Mouse (Mus musculus) mouse trophoblast stem cell (cell line): ENCODE data around the gene Fam20c.

Experiments
- in situ Hi-C, 2 experiments: fragments of 300-500 bp; cut with MseI, MboI; formaldehyde crosslinking; loops; 2 replicates in 1 of 2; 3 replicates in 1 of 2; pipeline ENCODE4 v1.15.1; 2025

The Fam20c gene

GRCm38 (mm10) chr5:138809767-138810166 is 55.5 kb downstream of the Fam20c start:
- in situ Hi-C loops: no loop called here

GRCm38 (mm10) chr5:138819780-138820179 is 65.5 kb downstream of the Fam20c start, which contains the start of gene Gm5294:
Gene Gm5294, plus strand, starts transcription at chr5:138820080.
- in situ Hi-C loops: no loop called here

GRCm38 (mm10) chr5:138820717-138821332 is 66.5 kb downstream of the Fam20c start:
- in situ Hi-C loops: no loop called here

- in situ Hi-C loops: no loop called here
Measured at GRCm38 (mm10) chr5:138825090-138825489, 70.8 kb downstream of the Fam20c start.

GRCm38 (mm10) chr5:138833406-138833805 is 79.1 kb downstream of the Fam20c start:
- in situ Hi-C loops: no loop called here

GRCm38 (mm10) chr5:138834910-138835309 is 80.6 kb downstream of the Fam20c start:
- in situ Hi-C loops: no loop called here

- in situ Hi-C loops: loop anchor here in 1 of 2 experiments (10.0 kb wide), 1 partner anchor 334 kb away; no protein-coding TSS in a partner anchor
Measured at GRCm38 (mm10) chr5:138840981-138841380, 86.7 kb downstream of the Fam20c start.

GRCm38 (mm10) chr5:138843168-138843824 is 89.0 kb downstream of the Fam20c start:
- in situ Hi-C loops: loop anchor here in 1 of 2 experiments (10.0 kb wide), 1 partner anchor 332 kb away; no protein-coding TSS in a partner anchor

GRCm38 (mm10) chr5:138846506-138846905 is 92.2 kb downstream of the Fam20c start:
- in situ Hi-C loops: loop anchor here in 1 of 2 experiments (10.0 kb wide), 1 partner anchor 328 kb away; no protein-coding TSS in a partner anchor

- in situ Hi-C loops: loop anchor here in 1 of 2 experiments (10.0 kb wide), 1 partner anchor 327 kb away; no protein-coding TSS in a partner anchor
Measured at GRCm38 (mm10) chr5:138848102-138848501, 93.8 kb downstream of the Fam20c start.

GRCm38 (mm10) chr5:138849682-138850461 is 95.6 kb downstream of the Fam20c start:
- in situ Hi-C loops: loop anchor here (5.0 to 10.0 kb wide), 4 partner anchors 145 to 325 kb away; partner anchors contain the start of gene Pdgfa (in 1 of the 2)

GRCm38 (mm10) chr5:138850462-138850844 is 96.1 kb downstream of the Fam20c start:
- in situ Hi-C loops: loop anchor here (5.0 to 10.0 kb wide), 3 partner anchors 144 to 237 kb away; partner anchors contain the start of gene Pdgfa (in 1 of the 2)

GRCm38 (mm10) chr5:138851296-138851780 is 97.0 kb downstream of the Fam20c start:
- in situ Hi-C loops: loop anchor here (5.0 to 10.0 kb wide), 3 partner anchors 143 to 236 kb away; partner anchors contain the start of gene Pdgfa (in 1 of the 2)

- in situ Hi-C loops: loop anchor here (5.0 to 10.0 kb wide), 3 partner anchors 143 to 235 kb away; partner anchors contain the start of gene Pdgfa (in 1 of the 2)
Measured at GRCm38 (mm10) chr5:138852151-138852550, 97.8 kb downstream of the Fam20c start.

- in situ Hi-C loops: loop anchor here (5.0 to 10.0 kb wide), 3 partner anchors 141 to 234 kb away; partner anchors contain the start of gene Pdgfa (in 1 of the 2)
Measured at GRCm38 (mm10) chr5:138853349-138853748, 99.0 kb downstream of the Fam20c start.

GRCm38 (mm10) chr5:138857010-138857617 is 102.8 kb downstream of the Fam20c start:
- in situ Hi-C loops: loop anchor here (5.0 to 10.0 kb wide), 3 partner anchors 138 to 230 kb away; partner anchors contain the start of gene Pdgfa (in 1 of the 2)

- in situ Hi-C loops: loop anchor here (5.0 to 10.0 kb wide), 3 partner anchors 137 to 229 kb away; partner anchors contain the start of gene Pdgfa (in 1 of the 2)
Measured at GRCm38 (mm10) chr5:138857811-138858251, 103.5 kb downstream of the Fam20c start.
